Mouse (Mus musculus): Measurements from ENCODE around the gene Fgfr2. TPM values are rescaled to one million over a fixed set of nuclear protein-coding genes. Genes with fewer than 3 reads are reported as not detected.

Gene Fgfr2
- polyA plus RNA-seq, 1 experiment from 2014 or later: 92.0 TPM

- DNase-seq (ENCODE audit: low spot score, missing footprints) (peak; percentile 31), ATAC-seq (ENCODE audit: low FRiP score) (no peak)
- H3K9me3 ChIP-seq (ENCODE audit: control insufficient read depth, low read length): no peaks in the 10 kb centered on the region
- H3K27ac ChIP-seq (ENCODE audit: low read depth, low read length): no peak overlapping the region
- no peak overlapping the region for H3K9ac ChIP-seq (ENCODE audit: low read length)
- H3K4me3 ChIP-seq (ENCODE audit: low read depth, low read length): no peak overlapping the region
- H3K4me1 ChIP-seq (ENCODE audit: control insufficient read depth, insufficient read depth, low read length): no peaks in the 10 kb centered on the region; the same call in 1 of the 2 replicates
- peaks cover 4% of the 10 kb centered on the region for H3K27me3 ChIP-seq (ENCODE audit: control insufficient read depth, insufficient read depth, low read length)
- no peaks in the 10 kb centered on the region for H3K36me3 ChIP-seq (ENCODE audit: control insufficient read depth, insufficient read depth, low read length)
- WGBS: 93% methylated on average over 4 of the region's 4 CpGs
- no peak overlapping the region for H3K4me2 ChIP-seq
Measured at GRCm38 (mm10) chr7:132608316-132609020, 514.7 kb downstream of the Fgfr2 start.

DNA sequence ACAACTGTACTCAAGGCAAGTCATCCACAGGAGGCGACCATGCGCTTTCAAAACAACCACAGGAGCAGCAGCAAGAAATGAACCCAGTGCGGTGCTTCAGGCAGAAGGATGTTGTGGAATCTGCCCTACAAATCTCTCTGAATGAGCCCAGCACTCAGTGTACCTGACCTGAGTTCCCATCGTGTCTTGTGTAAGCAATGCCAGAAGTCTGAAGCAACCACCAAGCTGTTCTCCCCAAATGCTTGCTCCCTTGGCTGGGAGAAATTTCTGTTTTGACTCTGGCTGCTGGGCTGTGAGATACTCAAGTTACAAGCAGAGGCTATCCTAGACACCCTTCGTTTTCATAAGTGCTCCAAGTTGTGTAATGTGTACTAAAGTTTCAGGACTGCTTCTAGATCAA lies 517.5 kb downstream of the Fgfr2 start:
- H3K27me3 ChIP-seq (ENCODE audit: control insufficient read depth, insufficient read depth, low read length): peaks cover 25% of the 10 kb centered on the region
- WGBS: 63% methylated on average over 5 of the region's 5 CpGs
- no peaks in the 10 kb centered on the region for H3K9me3 ChIP-seq (ENCODE audit: control insufficient read depth, low read length)
- H3K4me1 ChIP-seq (ENCODE audit: control insufficient read depth, insufficient read depth, low read length): no peaks in the 10 kb centered on the region; the same call in 1 of the 2 replicates
- no peak overlapping the region for H3K4me2 ChIP-seq
- DNase-seq (ENCODE audit: low spot score, missing footprints): peak; percentile 80
- H3K9ac ChIP-seq (ENCODE audit: low read length): no peak overlapping the region
- no peak for ATAC-seq (ENCODE audit: low FRiP score)
- H3K27ac ChIP-seq (ENCODE audit: low read depth, low read length): no peak overlapping the region
- no peaks in the 10 kb centered on the region for H3K36me3 ChIP-seq (ENCODE audit: control insufficient read depth, insufficient read depth, low read length)
- no peak overlapping the region for H3K4me3 ChIP-seq (ENCODE audit: low read depth, low read length)

DNA sequence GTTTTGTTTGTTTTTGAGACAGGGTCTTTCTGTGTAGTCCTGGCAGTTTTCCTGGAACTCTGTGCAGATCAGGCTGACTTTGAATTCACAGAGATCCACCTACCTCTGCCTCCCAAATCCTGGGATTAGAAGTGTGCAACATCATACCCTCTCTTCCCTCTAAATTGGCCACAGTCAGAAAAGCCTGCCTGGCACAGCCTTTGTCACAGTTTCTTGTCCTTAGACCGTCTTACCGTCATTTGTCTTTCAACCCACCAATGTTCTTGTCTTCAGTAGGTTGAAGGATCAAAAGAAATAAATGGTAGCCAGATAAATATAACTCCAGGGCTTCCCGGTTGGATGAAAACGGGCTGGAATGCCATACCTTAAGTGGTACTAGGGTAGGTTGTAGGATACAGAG lies 518.4 kb downstream of the Fgfr2 start:
- DNase-seq (ENCODE audit: low spot score, missing footprints): no peak
- Histone ChIP-seq H3K36me3 (ENCODE audit: control insufficient read depth, insufficient read depth, low read length) (no peaks in the 10 kb centered on the region), H3K27me3 (ENCODE audit: control insufficient read depth, insufficient read depth, low read length) (peaks cover 35% of the 10 kb centered on the region), H3K4me2 (no peak overlapping the region), H3K9me3 (ENCODE audit: control insufficient read depth, low read length) (no peaks in the 10 kb centered on the region), H3K27ac (ENCODE audit: low read depth, low read length) (no peak overlapping the region), H3K9ac (ENCODE audit: low read length) (no peak overlapping the region), H3K4me3 (ENCODE audit: low read depth, low read length) (no peak overlapping the region), H3K4me1 (ENCODE audit: control insufficient read depth, insufficient read depth, low read length) (peaks cover 3% of the 10 kb centered on the region)
- ATAC-seq (ENCODE audit: low FRiP score): no peak
- WGBS: 87% methylated on average over 4 of the region's 4 CpGs

DNA sequence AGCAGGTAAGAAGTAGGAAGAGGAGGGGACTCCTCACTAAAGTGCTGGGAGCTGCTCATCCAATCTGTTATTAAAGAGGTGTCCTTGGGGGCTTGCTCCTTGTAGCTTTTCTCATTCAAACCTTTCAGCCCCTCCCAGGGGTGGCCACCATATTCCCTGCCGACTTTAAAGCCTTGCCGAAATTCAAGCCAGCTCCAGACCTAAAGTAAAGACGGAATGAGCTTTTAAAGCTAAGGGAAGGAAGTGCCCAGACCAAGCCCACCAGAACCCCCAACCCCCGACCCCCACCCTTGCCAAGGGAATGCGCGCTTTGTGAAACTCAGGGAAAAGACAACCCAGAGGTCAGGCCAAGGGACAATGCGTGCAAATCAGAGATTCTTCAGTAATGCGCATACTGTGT lies 522.2 kb downstream of the Fgfr2 start:
- no peak overlapping the region for H3K9ac ChIP-seq (ENCODE audit: low read length)
- WGBS: 7% methylated on average over 8 of the region's 8 CpGs
- H3K4me2 ChIP-seq: no peak overlapping the region
- peaks cover 23% of the 10 kb centered on the region for H3K4me1 ChIP-seq (ENCODE audit: control insufficient read depth, insufficient read depth, low read length)
- H3K9me3 ChIP-seq (ENCODE audit: control insufficient read depth, low read length): no peaks in the 10 kb centered on the region
- H3K4me3 ChIP-seq (ENCODE audit: low read depth, low read length): no peak overlapping the region
- ATAC-seq (ENCODE audit: low FRiP score) (no peak), DNase-seq (ENCODE audit: low spot score, missing footprints) (no peak)
- H3K36me3 ChIP-seq (ENCODE audit: control insufficient read depth, insufficient read depth, low read length): no peaks in the 10 kb centered on the region
- peaks cover 69% of the 10 kb centered on the region for H3K27me3 ChIP-seq (ENCODE audit: control insufficient read depth, insufficient read depth, low read length)
- no peak overlapping the region for H3K27ac ChIP-seq (ENCODE audit: low read depth, low read length)

- Histone ChIP-seq H3K4me2 (peak overlapping the region; percentile 63), H3K4me1 (ENCODE audit: control insufficient read depth, insufficient read depth, low read length) (peaks cover 23% of the 10 kb centered on the region), H3K9me3 (ENCODE audit: control insufficient read depth, low read length) (no peaks in the 10 kb centered on the region), H3K27ac (ENCODE audit: low read depth, low read length) (no peak overlapping the region), H3K27me3 (ENCODE audit: control insufficient read depth, insufficient read depth, low read length) (peaks cover 73% of the 10 kb centered on the region), H3K4me3 (ENCODE audit: low read depth, low read length) (peak overlapping the region; percentile 31), H3K9ac (ENCODE audit: low read length) (no peak overlapping the region; the same call in 1 of the 2 replicates), H3K36me3 (ENCODE audit: control insufficient read depth, insufficient read depth, low read length) (no peaks in the 10 kb centered on the region)
- ATAC-seq (ENCODE audit: low FRiP score) (peak; percentile 17; the same call in 1 of the 2 replicates), DNase-seq (ENCODE audit: low spot score, missing footprints) (no peak)
- WGBS: 0% methylated on average over 9 of the region's 9 CpGs
Measured at GRCm38 (mm10) chr7:132600026-132600425, 523.1 kb downstream of the Fgfr2 start.

DNA sequence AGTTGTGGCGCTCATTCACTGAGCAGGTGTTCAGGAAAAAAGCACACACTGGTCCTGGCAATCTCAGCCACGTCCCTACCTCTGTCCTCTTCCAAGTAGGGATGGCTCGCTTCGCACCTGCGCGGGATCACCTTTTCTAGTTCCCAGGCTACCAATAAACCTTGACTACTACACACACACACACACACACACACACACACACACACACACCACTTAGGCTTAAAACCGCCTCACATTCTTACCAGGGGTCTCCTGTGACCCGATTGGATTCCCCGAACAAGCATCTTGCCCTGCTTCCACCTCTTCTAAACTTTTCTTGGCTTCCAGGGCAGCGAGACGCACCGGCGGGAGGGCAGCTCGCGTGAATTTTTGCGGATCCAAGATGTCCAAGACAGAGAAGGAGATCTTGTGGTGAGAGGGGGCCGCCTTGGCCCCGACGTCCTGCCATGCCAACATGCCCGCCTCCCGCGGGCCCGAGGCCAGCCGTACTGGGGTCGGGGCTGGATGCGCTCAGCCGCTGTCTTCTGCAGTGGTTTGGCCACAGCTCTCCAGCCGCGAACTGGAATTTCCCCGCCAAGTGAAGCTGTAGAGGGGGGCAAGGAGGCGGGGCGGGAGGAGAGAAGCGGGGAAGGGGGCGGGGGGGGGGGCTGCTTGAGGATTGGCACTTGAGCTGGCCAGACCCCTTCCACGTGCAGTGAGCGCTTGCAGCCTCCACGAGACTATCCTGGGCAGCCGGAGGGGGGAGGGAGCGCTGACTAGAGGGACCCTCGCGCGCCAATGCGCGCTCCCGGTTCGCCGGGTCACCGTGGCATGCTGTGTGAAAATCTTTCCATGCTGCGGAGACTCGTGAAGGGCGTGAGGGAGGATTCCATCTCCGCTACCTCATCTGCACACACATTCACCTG lies 523.8 kb downstream of the Fgfr2 start, which contains the start of gene Nkx1-2:
Gene Nkx1-2, minus strand, starts transcription at position 567 of the 905 bp plus-strand sequence.
- Histone ChIP-seq H3K27ac (ENCODE audit: low read depth, low read length) (no peak within 1 kb of the TSS), H3K36me3 (ENCODE audit: control insufficient read depth, insufficient read depth, low read length) (no peaks in the 10 kb centered on the region), H3K4me3 (ENCODE audit: low read depth, low read length) (peak within 1 kb of the TSS; percentile 31), H3K9me3 (ENCODE audit: control insufficient read depth, low read length) (no peaks in the 10 kb centered on the region), H3K9ac (ENCODE audit: low read length) (peak within 1 kb of the TSS; percentile 27), H3K4me2 (peak within 1 kb of the TSS; percentile 63), H3K4me1 (ENCODE audit: control insufficient read depth, insufficient read depth, low read length) (peaks cover 23% of the 10 kb centered on the region), H3K27me3 (ENCODE audit: control insufficient read depth, insufficient read depth, low read length) (peaks cover 73% of the 10 kb centered on the region)
- ATAC-seq (ENCODE audit: low FRiP score) (peak; percentile 43), DNase-seq (ENCODE audit: low spot score, missing footprints) (peak; percentile 93)
- WGBS: 2% methylated on average over 48 of the region's 52 CpGs

GRCm38 (mm10) chr7:132597251-132598041 lies 525.7 kb downstream of the Fgfr2 start:
- Histone ChIP-seq H3K27me3 (ENCODE audit: control insufficient read depth, insufficient read depth, low read length) (peaks cover 69% of the 10 kb centered on the region), H3K27ac (ENCODE audit: low read depth, low read length) (no peak overlapping the region), H3K4me3 (ENCODE audit: low read depth, low read length) (peak overlapping the region; percentile 43), H3K4me1 (ENCODE audit: control insufficient read depth, insufficient read depth, low read length) (peaks cover 23% of the 10 kb centered on the region), H3K9me3 (ENCODE audit: control insufficient read depth, low read length) (no peaks in the 10 kb centered on the region), H3K9ac (ENCODE audit: low read length) (0 out of 2 replicates have a peak overlapping the region, but pooled peaks have one; percentile 5), H3K4me2 (peak overlapping the region; percentile 70), H3K36me3 (ENCODE audit: control insufficient read depth, insufficient read depth, low read length) (no peaks in the 10 kb centered on the region)
- peak; percentile 20; the same call in 1 of the 2 replicates for ATAC-seq (ENCODE audit: low FRiP score)
- peak; percentile 94 for DNase-seq (ENCODE audit: low spot score, missing footprints)
- WGBS: under 1% methylated on average over 60 of the region's 60 CpGs

- Histone ChIP-seq H3K4me1 (ENCODE audit: control insufficient read depth, insufficient read depth, low read length) (peaks cover 23% of the 10 kb centered on the region), H3K36me3 (ENCODE audit: control insufficient read depth, insufficient read depth, low read length) (no peaks in the 10 kb centered on the region), H3K9ac (ENCODE audit: low read length) (no peak overlapping the region), H3K27me3 (ENCODE audit: control insufficient read depth, insufficient read depth, low read length) (peaks cover 61% of the 10 kb centered on the region), H3K4me2 (peak overlapping the region; percentile 70), H3K4me3 (ENCODE audit: low read depth, low read length) (peak overlapping the region; percentile 43), H3K27ac (ENCODE audit: low read depth, low read length) (no peak overlapping the region), H3K9me3 (ENCODE audit: control insufficient read depth, low read length) (no peaks in the 10 kb centered on the region)
- DNase-seq (ENCODE audit: low spot score, missing footprints) (peak; percentile 92), ATAC-seq (ENCODE audit: low FRiP score) (peak; percentile 45; the same call in 1 of the 2 replicates)
- WGBS: 5% methylated on average over 26 of the region's 26 CpGs
Measured at GRCm38 (mm10) chr7:132596557-132597250, 526.4 kb downstream of the Fgfr2 start.
